Mouse (Mus musculus) left cerebral cortex, adult 2 months (tissue): ENCODE measurements around the gene Ly6g6c. TPM values are rescaled to one million over a fixed set of nuclear protein-coding genes. Genes with fewer than 3 reads are reported as not detected.

Experiments
- DNase-seq, 2 experiments: peaks; one replicate each; pipeline ENCODE4 v3.0.0; 2021 to 2022; ENCODE audit warnings: low spot score in 2 of 2, mixed read lengths in 1 of 2; ENCODE audit errors: extremely low spot score in 1 of 2
- H3K27ac ChIP-seq: fragments of 200-600 bp; 2 replicates; pipeline ENCODE4 v1.8.1; 2022
- H3K4me3 ChIP-seq: fragments of 200-600 bp; 2 replicates; pipeline ENCODE4 v1.8.1; 2022
- CTCF ChIP-seq: fragments of 200-600 bp; IDR thresholded peaks from 2 replicates; pipeline ENCODE4 v1.8.1; 2022; ENCODE audit warnings: antibody characterized with exemption, mild to moderate bottlenecking, moderate library complexity
- intact Hi-C: fragments of 180-260 bp; cut with DNase I; formaldehyde crosslinking; loops from one replicate; pipeline ENCODE4 v1.15.1; 2025
- total RNA-seq, 2 experiments: library from RNA; stranded (reverse); gene quantifications; 2 replicates each; pipeline ENCODE4 v1.2.3; 2021

Ly6g6c gene
- total RNA-seq, 2 experiments from 2014 or later = not detected

- intact Hi-C loops = no loop called here
- no peak for DNase-seq
- TF ChIP-seq CTCF = no peak
- Histone ChIP-seq H3K27ac (peak overlapping the region; percentile 70), H3K4me3 (peak overlapping the region; percentile 47)
Measured at GRCm38 (mm10) chr17:35050126-35050750, 14.9 kb upstream of the Ly6g6c start.

- intact Hi-C loops = no loop called here
- DNase-seq = no peak
- Histone ChIP-seq H3K4me3 (peak overlapping the region; percentile 37), H3K27ac (peak overlapping the region; percentile 78)
- TF ChIP-seq CTCF = no peak
Measured at GRCm38 (mm10) chr17:35051156-35052086, 13.8 kb upstream of the Ly6g6c start.

- H3K27ac ChIP-seq = peak overlapping the region; percentile 78; the same call in 1 of the 2 replicates
- intact Hi-C loops = no loop called here
- no peak for DNase-seq
- TF ChIP-seq CTCF = no peak
- no peak overlapping the region for H3K4me3 ChIP-seq
Measured at GRCm38 (mm10) chr17:35052271-35052798, 12.9 kb upstream of the Ly6g6c start.

- intact Hi-C loops = no loop called here
- DNase-seq = no peak
- Histone ChIP-seq H3K27ac (no peak overlapping the region), H3K4me3 (no peak overlapping the region)
- no peak for TF ChIP-seq CTCF
Measured at GRCm38 (mm10) chr17:35055691-35056495, 9.3 kb upstream of the Ly6g6c start.

GRCm38 (mm10) chr17:35057090-35057489 lies 8.1 kb upstream of the Ly6g6c start:
- Histone ChIP-seq H3K4me3 (no peak overlapping the region), H3K27ac (no peak overlapping the region)
- no peak for TF ChIP-seq CTCF
- intact Hi-C loops = no loop called here
- no peak for DNase-seq

- intact Hi-C loops = no loop called here
- no peak overlapping the region for H3K27ac ChIP-seq
- no peak overlapping the region for H3K4me3 ChIP-seq
- no peak for DNase-seq
- TF ChIP-seq CTCF = no peak
Measured at GRCm38 (mm10) chr17:35058316-35058715, 6.9 kb upstream of the Ly6g6c start.

GRCm38 (mm10) chr17:35058911-35059892 lies 6.0 kb upstream of the Ly6g6c start, which contains the start of gene Ddah2:
TSS of gene Ddah2 (plus strand) at chr17:35059035.
- peak; percentile 70 for TF ChIP-seq CTCF
- peak within 1 kb of the TSS; percentile 65 for H3K4me3 ChIP-seq
- peak; percentile 69 for DNase-seq
- intact Hi-C loops = loop anchor here (1.0 kb wide), 1 partner anchor 38 kb away; no protein-coding TSS in a partner anchor
- peak within 1 kb of the TSS; percentile 71 for H3K27ac ChIP-seq

- intact Hi-C loops = no loop called here
- no peak for DNase-seq
- no peak for TF ChIP-seq CTCF
- H3K4me3 ChIP-seq = peak overlapping the region; percentile 65
- H3K27ac ChIP-seq = no peak overlapping the region
Measured at GRCm38 (mm10) chr17:35060071-35060470, 5.1 kb upstream of the Ly6g6c start.

- no peak for DNase-seq
- Histone ChIP-seq H3K27ac (no peak overlapping the region), H3K4me3 (no peak overlapping the region)
- no peak for TF ChIP-seq CTCF
- intact Hi-C loops = no loop called here
Measured at GRCm38 (mm10) chr17:35060737-35061297, 4.4 kb upstream of the Ly6g6c start.

GRCm38 (mm10) chr17:35061299-35061698 lies 3.9 kb upstream of the Ly6g6c start:
- intact Hi-C loops = no loop called here

More at GRCm38 (mm10) chr17:35061299-35061698, 3.9 kb upstream of the Ly6g6c start:
- no peak for DNase-seq
- Histone ChIP-seq H3K4me3 (no peak overlapping the region), H3K27ac (no peak overlapping the region)
- TF ChIP-seq CTCF = no peak
